Mouse (Mus musculus) kidney, postnatal 0 days (tissue): Measurements from ENCODE around the gene Csrp1. TPM values are rescaled to one million over a fixed set of nuclear protein-coding genes. Genes with fewer than 3 reads are reported as not detected.

Experiments used
- ATAC-seq: fragments of 200-750 bp; cut with Nextera tagmentation; replicated peaks from 2 replicates; pipeline ENCODE4 v1.8.0; 2017; ENCODE audit warnings: low read depth, moderate number of reproducible peaks, moderate TSS enrichment, moderate library complexity; ENCODE audit not compliant: low FRiP score
- DNase-seq: peaks from one replicate; pipeline ENCODE4 v3.0.0-alpha.2; 2016; ENCODE audit warnings: low spot score
- H3K27ac ChIP-seq: fragments of 300-500 bp; sonication (generic); 2 replicates; pipeline ENCODE4 v1.5.1; 2014; ENCODE audit warnings: mild to moderate bottlenecking
- H3K27me3 ChIP-seq: fragments of 300-500 bp; sonication (generic); 2 replicates; pipeline ENCODE4 v1.6.1; 2014; ENCODE audit warnings: low read length, mixed read lengths; ENCODE audit not compliant: insufficient read depth
- H3K36me3 ChIP-seq: fragments of 300-500 bp; sonication (generic); 2 replicates; pipeline ENCODE4 v1.6.1; 2014; ENCODE audit warnings: low read length, mixed read lengths; ENCODE audit not compliant: insufficient read depth
- H3K4me1 ChIP-seq: fragments of 300-500 bp; sonication (generic); replicated peaks from 2 replicates; pipeline ENCODE4 v1.6.1; 2014; ENCODE audit warnings: antibody characterized with exemption, low read length, mixed read lengths; ENCODE audit not compliant: insufficient read depth
- H3K4me2 ChIP-seq: fragments of 300-500 bp; sonication (generic); 2 replicates; pipeline ENCODE4 v1.6.1; 2014; ENCODE audit warnings: mild to moderate bottlenecking, low read length, moderate library complexity, mixed read lengths
- H3K4me3 ChIP-seq: fragments of 300-500 bp; sonication (generic); replicated peaks from 2 replicates; pipeline ENCODE4 v1.5.1; 2014; ENCODE audit warnings: low read depth, low read length
- H3K9ac ChIP-seq: fragments of 300-500 bp; sonication (generic); 2 replicates; pipeline ENCODE4 v1.6.1; 2014; ENCODE audit warnings: low read depth, low read length
- H3K9me3 ChIP-seq: fragments of 300-500 bp; sonication (generic); replicated peaks from 2 replicates; pipeline ENCODE4 v1.6.1; 2016; ENCODE audit warnings: low read length, inconsistent platforms, mixed read lengths
- CTCF ChIP-seq: IDR thresholded peaks from 2 replicates; pipeline ENCODE4 v1.5.1; 2016; ENCODE audit warnings: antibody characterized with exemption, low read depth, mild to moderate bottlenecking, moderate library complexity
- whole genome bisulfite sequencing: fragments of 180-500 bp; shearing (Covaris S2); extraction: QIAGEN DNeasy Blood & Tissue Kit; methylation state at CpG from one replicate; pipeline ENCODE4 v1.1.7; 2014; 5-methylcytosine and 5-hydroxymethylcytosine counted together
- polyA plus RNA-seq: library from polyadenylated mRNA; unstranded; fragments of >200 nt; fragmentation: Nextera tagmentation; extraction: Ambion mirVana; gene quantifications from 2 replicates; pipeline ENCODE4 v1.2.1, GENCODE M21; 2015

Csrp1 gene
- polyA plus RNA-seq, 1 experiment from 2014 or later, result 189 TPM

DNA sequence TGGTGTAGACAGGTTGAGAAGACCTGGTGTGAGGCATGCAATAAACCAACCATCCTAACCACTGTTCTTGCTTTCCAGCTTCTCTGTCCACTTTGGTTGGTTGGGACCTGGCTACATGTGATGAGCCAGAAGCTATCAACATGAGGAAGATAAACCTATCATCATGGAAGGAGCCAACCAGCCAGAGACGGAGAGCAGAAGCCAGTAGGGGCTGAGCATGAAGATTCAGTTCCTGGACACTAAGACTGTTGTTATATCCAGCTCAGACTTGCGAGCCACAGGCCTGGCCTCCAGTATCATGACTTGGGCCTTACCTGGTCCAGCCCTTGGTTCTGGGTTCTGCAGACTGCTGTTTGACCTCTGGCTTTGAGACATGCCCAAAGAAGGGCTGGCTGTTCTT, 48.5 kb downstream of the Csrp1 start:
- Histone ChIP-seq H3K9me3 (no peaks in the 10 kb centered on the region), H3K4me2 (peak overlapping the region; percentile 91), H3K27me3 (no peaks in the 10 kb centered on the region), H3K27ac (no peak overlapping the region), H3K4me3 (0 out of 2 replicates have a peak overlapping the region, but pooled peaks have one; percentile 73), H3K9ac (no peak overlapping the region), H3K4me1 (peaks cover 37% of the 10 kb centered on the region), H3K36me3 (peaks cover 6% of the 10 kb centered on the region; the same call in 1 of the 2 replicates)
- no peak for TF ChIP-seq CTCF
- ATAC-seq (no peak), DNase-seq (no peak)
- 86% methylated on average over 2 of the region's 2 CpGs for WGBS

DNA sequence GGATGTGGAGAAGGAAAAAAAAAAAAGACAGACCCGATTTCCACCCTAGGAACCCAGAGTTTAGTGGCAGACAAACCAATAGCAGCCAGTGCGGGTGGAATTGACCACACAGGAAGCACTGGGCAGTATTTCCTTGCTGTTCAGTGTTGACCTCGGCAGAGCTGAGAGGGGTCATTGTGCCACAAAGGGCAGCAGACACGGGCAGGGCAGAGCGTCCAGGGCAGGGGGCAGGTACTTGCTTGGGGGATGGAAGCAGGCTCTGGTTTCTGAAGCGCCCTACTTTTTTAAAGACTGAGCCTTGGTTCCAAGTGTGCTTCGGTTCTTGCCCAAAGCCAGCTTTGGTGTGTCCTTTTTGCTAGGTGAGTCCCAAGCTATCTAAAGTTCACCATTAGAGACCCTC, 50.4 kb downstream of the Csrp1 start:
- H3K27ac ChIP-seq, result peak overlapping the region; percentile 25; the same call in 1 of the 2 replicates
- H3K9me3 ChIP-seq, result no peaks in the 10 kb centered on the region
- 47% methylated on average over 7 of the region's 7 CpGs for WGBS

DNA sequence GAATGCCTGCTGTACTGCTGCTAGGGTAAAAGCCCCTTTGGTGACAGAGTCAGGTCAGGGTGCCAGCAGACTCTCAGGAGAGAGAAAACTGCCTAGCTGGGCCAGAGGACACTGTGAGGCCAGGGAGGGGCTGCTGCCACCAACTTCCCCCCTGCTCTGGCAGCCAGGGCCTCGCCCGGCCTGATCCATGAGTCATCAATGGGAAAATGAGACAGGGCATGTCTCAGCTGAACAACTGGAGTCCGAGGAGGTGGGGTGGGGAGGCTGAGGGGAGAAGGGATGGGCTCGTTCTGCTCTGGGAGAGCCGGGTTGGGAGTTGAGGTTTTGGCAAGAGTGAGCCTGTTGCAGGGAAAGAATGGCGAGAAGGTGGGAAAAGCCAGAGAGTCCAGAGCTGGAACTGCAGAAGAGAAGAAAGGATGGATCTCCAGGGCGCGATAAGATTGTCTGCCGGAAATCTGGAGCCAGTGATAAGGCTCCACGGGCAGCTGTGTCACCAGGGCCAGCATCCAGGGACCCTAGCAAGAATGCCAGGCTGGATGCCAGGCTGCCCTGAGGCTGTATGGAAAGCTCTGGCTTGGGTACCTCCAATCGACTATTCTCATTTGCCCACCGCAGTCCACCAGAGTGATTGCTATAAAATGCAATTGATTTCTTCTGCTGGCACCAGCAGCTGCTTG, 51.2 kb downstream of the Csrp1 start:
- Histone ChIP-seq H3K4me2 (no peak overlapping the region; the same call in 1 of the 2 replicates), H3K36me3 (peaks cover 6% of the 10 kb centered on the region; the same call in 1 of the 2 replicates), H3K9ac (no peak overlapping the region), H3K4me1 (peaks cover 34% of the 10 kb centered on the region), H3K27ac (peak overlapping the region; percentile 25; the same call in 1 of the 2 replicates), H3K4me3 (no peak overlapping the region), H3K9me3 (no peaks in the 10 kb centered on the region), H3K27me3 (no peaks in the 10 kb centered on the region)
- DNase-seq (peak; percentile 59), ATAC-seq (peak; percentile 23; the same call in 1 of the 2 replicates)
- no peak for TF ChIP-seq CTCF
- WGBS, result 41% methylated on average over 12 of the region's 12 CpGs

More for the DNA sequence above, 50.4 kb downstream of the Csrp1 start:
- DNase-seq, result no peak
- Histone ChIP-seq H3K36me3 (peaks cover 6% of the 10 kb centered on the region; the same call in 1 of the 2 replicates), H3K27me3 (no peaks in the 10 kb centered on the region), H3K4me1 (peaks cover 36% of the 10 kb centered on the region), H3K4me3 (no peak overlapping the region), H3K9ac (no peak overlapping the region), H3K4me2 (no peak overlapping the region)
- no peak for ATAC-seq
- TF ChIP-seq CTCF, result no peak

DNA sequence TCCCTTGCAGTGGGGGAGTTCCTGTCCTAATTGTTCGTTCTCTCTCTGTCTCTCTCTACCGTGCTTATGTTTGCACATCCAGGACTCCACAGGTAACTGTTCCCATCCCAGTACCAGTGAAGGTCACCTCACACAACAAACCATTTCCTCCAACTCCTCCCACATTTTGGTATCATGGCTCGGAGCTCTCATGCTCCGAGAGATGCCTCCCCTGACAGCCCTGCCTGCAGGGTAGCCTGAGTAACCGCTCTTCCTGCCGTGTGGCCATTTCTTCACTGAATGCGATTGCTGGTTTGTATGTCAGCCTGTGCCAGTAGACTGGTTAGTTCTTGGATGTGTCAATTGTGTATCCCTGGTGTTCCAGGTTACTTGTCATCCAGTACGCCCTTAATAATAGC, 51.7 kb downstream of the Csrp1 start:
- DNase-seq (no peak), ATAC-seq (no peak)
- H3K4me1 ChIP-seq, result peaks cover 39% of the 10 kb centered on the region
- H3K27ac ChIP-seq, result no peak overlapping the region
- peaks cover 6% of the 10 kb centered on the region; the same call in 1 of the 2 replicates for H3K36me3 ChIP-seq
- H3K9me3 ChIP-seq, result no peaks in the 10 kb centered on the region
- no peak for TF ChIP-seq CTCF
- no peak overlapping the region for H3K9ac ChIP-seq
- H3K4me3 ChIP-seq, result no peak overlapping the region
- H3K27me3 ChIP-seq, result no peaks in the 10 kb centered on the region
- WGBS, result 41% methylated on average over 8 of the region's 8 CpGs
- H3K4me2 ChIP-seq, result no peak overlapping the region

GRCm38 (mm10) chr1:135776596-135776995, 56.7 kb downstream of the Csrp1 start:
- no peak for TF ChIP-seq CTCF
- Histone ChIP-seq H3K4me3 (no peak overlapping the region), H3K9me3 (no peaks in the 10 kb centered on the region), H3K4me1 (peaks cover 26% of the 10 kb centered on the region), H3K9ac (no peak overlapping the region), H3K27me3 (no peaks in the 10 kb centered on the region), H3K27ac (peak overlapping the region; percentile 44; the same call in 1 of the 2 replicates), H3K4me2 (no peak overlapping the region), H3K36me3 (no peaks in the 10 kb centered on the region)
- ATAC-seq, result no peak
- DNase-seq, result no peak

- Histone ChIP-seq H3K4me1 (peaks cover 26% of the 10 kb centered on the region), H3K4me3 (no peak overlapping the region), H3K27ac (no peak overlapping the region), H3K4me2 (no peak overlapping the region), H3K36me3 (no peaks in the 10 kb centered on the region), H3K27me3 (no peaks in the 10 kb centered on the region), H3K9ac (no peak overlapping the region), H3K9me3 (no peaks in the 10 kb centered on the region)
- no peak for TF ChIP-seq CTCF
- no peak for ATAC-seq
- WGBS, result 93% methylated on average over 1 of the region's 1 CpGs
- no peak for DNase-seq
Measured at GRCm38 (mm10) chr1:135777046-135777445, 57.2 kb downstream of the Csrp1 start.
